Mouse (Mus musculus) urinary bladder, postnatal 10 days (tissue): ENCODE data around the gene Kcnma1.

ENCODE experiments used
- DNase-seq: peaks from one replicate; pipeline ENCODE4 v3.0.0; 2022; ENCODE audit warnings: low spot score

Kcnma1 gene

GRCm38 (mm10) chr14:23300443-23300842 is 713.8 kb downstream of the Kcnma1 start:
- DNase-seq: no peak

GRCm38 (mm10) chr14:23290634-23291033 is 723.7 kb downstream of the Kcnma1 start:
- no peak for DNase-seq

- no peak for DNase-seq
Observed at GRCm38 (mm10) chr14:23266554-23267309, 747.6 kb downstream of the Kcnma1 start.

GRCm38 (mm10) chr14:23253154-23253553 is 761.1 kb downstream of the Kcnma1 start:
- no peak for DNase-seq

- no peak for DNase-seq
Observed at GRCm38 (mm10) chr14:23244446-23244845, 769.8 kb downstream of the Kcnma1 start.

- no peak for DNase-seq
Observed at GRCm38 (mm10) chr14:23243857-23244256, 770.4 kb downstream of the Kcnma1 start.
